Mouse (Mus musculus) monocyte, adult 59 days (primary cell): Measurements from ENCODE around the gene Gm3476. TPM values are rescaled to one million over a fixed set of nuclear protein-coding genes. Genes with fewer than 3 reads are reported as not detected.

ENCODE experiments used
- total RNA-seq, 2 experiments: library from RNA; stranded (reverse); gene quantifications; one replicate each; pipeline ENCODE4 v1.2.4; 2023

Gm3476 gene
- not detected for total RNA-seq

GRCm38 (mm10) chr14:6125707-6126106 is at the start of gene Gm3476:
TSS of gene Gm3476 (minus strand) at chr14:6125807.

GRCm38 (mm10) chr14:6108272-6108925 is 17.2 kb downstream of the Gm3476 start, which contains the start of gene Gm3468:
TSS of gene Gm3468 (minus strand) at chr14:6108665.

GRCm38 (mm10) chr14:6093842-6094241 is 31.8 kb downstream of the Gm3476 start, which contains the start of gene Gm8206:
TSS of gene Gm8206 (minus strand) at chr14:6093942.

GRCm38 (mm10) chr14:6058167-6058566 is 67.4 kb downstream of the Gm3476 start, which contains the start of gene Gm6337:
TSS of gene Gm6337 (minus strand) at chr14:6058267.

Other genes with a start within 250 kb of the Gm3476 start
- not detected for gene Gm8237, start 245.4 kb downstream of the Gm3476 start, total RNA-seq
- not detected for gene Gm3248, start 164.1 kb downstream of the Gm3476 start, total RNA-seq
- not detected for gene Gm3453, start 146.7 kb downstream of the Gm3476 start, total RNA-seq
- not detected for gene Gm6337, start 67.5 kb downstream of the Gm3476 start, total RNA-seq
- gene Gm8206, start 31.9 kb downstream of the Gm3476 start, total RNA-seq: not detected
- gene Gm3468, start 17.1 kb downstream of the Gm3476 start, total RNA-seq: not detected
- not detected for gene Gm21560, start 93.5 kb upstream of the Gm3476 start, total RNA-seq
- gene Gm3411, start 161.4 kb upstream of the Gm3476 start, total RNA-seq: not detected
- gene Gm21103, start 179.0 kb upstream of the Gm3476 start, total RNA-seq: not detected
- gene Gm3618, start 217.9 kb upstream of the Gm3476 start, total RNA-seq: not detected